Mouse (Mus musculus): Measurements from ENCODE around the gene Mbnl1. TPM values are rescaled to one million over a fixed set of nuclear protein-coding genes. Genes with fewer than 3 reads are reported as not detected.

The Mbnl1 gene
- polyA plus RNA-seq, 1 experiment from 2014 or later = 33.3 TPM

- H3K9me3 ChIP-seq = no peaks in the 10 kb centered on the region
- H3K4me1 ChIP-seq = peaks cover 32% of the 10 kb centered on the region
- no peak overlapping the region for H3K4me2 ChIP-seq (replicated peaks)
- no peak overlapping the region for H3K9ac ChIP-seq (replicated peaks)
- no peaks in the 10 kb centered on the region for H3K27me3 ChIP-seq
- H3K36me3 ChIP-seq = no peaks in the 10 kb centered on the region
- WGBS = 93% methylated on average over 3 of the region's 3 CpGs
- no peak overlapping the region for H3K27ac ChIP-seq (replicated peaks)
- no peak for ATAC-seq (ENCODE audit: low FRiP score, low read depth)
- H3K4me3 ChIP-seq = no peak overlapping the region
Measured at GRCm38 (mm10) chr3:60498646-60499045, 26.0 kb downstream of the Mbnl1 start.

- H3K9ac ChIP-seq (replicated peaks) = no peak overlapping the region
- H3K9me3 ChIP-seq = no peaks in the 10 kb centered on the region
- WGBS = 45% methylated on average over 6 of the region's 6 CpGs
- no peak overlapping the region for H3K4me2 ChIP-seq (replicated peaks)
- no peak overlapping the region for H3K27ac ChIP-seq (replicated peaks)
- H3K27me3 ChIP-seq = no peaks in the 10 kb centered on the region
- no peak overlapping the region for H3K4me3 ChIP-seq
- ATAC-seq (ENCODE audit: low FRiP score, low read depth) = no peak
- no peaks in the 10 kb centered on the region for H3K36me3 ChIP-seq
- H3K4me1 ChIP-seq = peaks cover 33% of the 10 kb centered on the region
Measured at GRCm38 (mm10) chr3:60499157-60499578, 26.5 kb downstream of the Mbnl1 start.

- Histone ChIP-seq H3K27ac (replicated peaks) (no peak overlapping the region), H3K9ac (replicated peaks) (peak overlapping the region; percentile 83; the same call in 1 of the 2 replicates), H3K4me1 (peaks cover 33% of the 10 kb centered on the region), H3K27me3 (no peaks in the 10 kb centered on the region), H3K9me3 (no peaks in the 10 kb centered on the region), H3K4me2 (replicated peaks) (peak overlapping the region; percentile 76), H3K36me3 (no peaks in the 10 kb centered on the region), H3K4me3 (peak overlapping the region; percentile 87)
- no peak for ATAC-seq (ENCODE audit: low FRiP score, low read depth)
- WGBS = 51% methylated on average over 7 of the region's 7 CpGs
Measured at GRCm38 (mm10) chr3:60499718-60500450, 27.3 kb downstream of the Mbnl1 start.

GRCm38 (mm10) chr3:60500571-60501527 is 28.2 kb downstream of the Mbnl1 start:
- 1% methylated on average over 74 of the region's 96 CpGs for WGBS
- peak; percentile 92 for ATAC-seq (ENCODE audit: low FRiP score, low read depth)
- H3K27me3 ChIP-seq = no peaks in the 10 kb centered on the region

GRCm38 (mm10) chr3:60501561-60502151 is 29.0 kb downstream of the Mbnl1 start:
- Histone ChIP-seq H3K4me3 (peak overlapping the region; percentile 87), H3K4me1 (peaks cover 33% of the 10 kb centered on the region), H3K27me3 (no peaks in the 10 kb centered on the region), H3K27ac (replicated peaks) (peak overlapping the region; percentile 85), H3K9ac (replicated peaks) (peak overlapping the region; percentile 83), H3K4me2 (replicated peaks) (peak overlapping the region; percentile 76), H3K9me3 (no peaks in the 10 kb centered on the region), H3K36me3 (no peaks in the 10 kb centered on the region)
- WGBS = 2% methylated on average over 28 of the region's 29 CpGs
- peak; percentile 73 for ATAC-seq (ENCODE audit: low FRiP score, low read depth)

More at GRCm38 (mm10) chr3:60500571-60501527, 28.2 kb downstream of the Mbnl1 start:
- Histone ChIP-seq H3K9me3 (no peaks in the 10 kb centered on the region), H3K36me3 (no peaks in the 10 kb centered on the region), H3K4me1 (peaks cover 33% of the 10 kb centered on the region), H3K4me2 (replicated peaks) (peak overlapping the region; percentile 76), H3K9ac (replicated peaks) (peak overlapping the region; percentile 83), H3K27ac (replicated peaks) (peak overlapping the region; percentile 85), H3K4me3 (peak overlapping the region; percentile 87)

- no peak for ATAC-seq (ENCODE audit: low FRiP score, low read depth)
- no peaks in the 10 kb centered on the region for H3K36me3 ChIP-seq
- H3K9ac ChIP-seq (replicated peaks) = 0 out of 2 replicates have a peak overlapping the region, but pooled peaks have one; percentile 83
- H3K4me3 ChIP-seq = peak overlapping the region; percentile 87
- no peaks in the 10 kb centered on the region for H3K27me3 ChIP-seq
- H3K9me3 ChIP-seq = no peaks in the 10 kb centered on the region
- H3K27ac ChIP-seq (replicated peaks) = no peak overlapping the region
- 48% methylated on average over 7 of the region's 7 CpGs for WGBS
- H3K4me1 ChIP-seq = peaks cover 33% of the 10 kb centered on the region
- H3K4me2 ChIP-seq (replicated peaks) = peak overlapping the region; percentile 76
Measured at GRCm38 (mm10) chr3:60502155-60502987, 29.7 kb downstream of the Mbnl1 start.

- Histone ChIP-seq H3K36me3 (no peaks in the 10 kb centered on the region), H3K4me1 (peaks cover 33% of the 10 kb centered on the region), H3K27me3 (no peaks in the 10 kb centered on the region), H3K9ac (replicated peaks) (no peak overlapping the region), H3K27ac (replicated peaks) (no peak overlapping the region), H3K9me3 (no peaks in the 10 kb centered on the region), H3K4me2 (replicated peaks) (no peak overlapping the region; the same call in 1 of the 2 replicates), H3K4me3 (no peak overlapping the region)
- 63% methylated on average over 7 of the region's 7 CpGs for WGBS
- ATAC-seq (ENCODE audit: low FRiP score, low read depth) = no peak
Measured at GRCm38 (mm10) chr3:60503196-60503595, 30.6 kb downstream of the Mbnl1 start.

GRCm38 (mm10) chr3:60504775-60505430 is 32.3 kb downstream of the Mbnl1 start:
- peaks cover 25% of the 10 kb centered on the region for H3K4me1 ChIP-seq
- no peak overlapping the region for H3K4me2 ChIP-seq (replicated peaks)
- ATAC-seq (ENCODE audit: low FRiP score, low read depth) = no peak
- no peaks in the 10 kb centered on the region for H3K36me3 ChIP-seq
- H3K9me3 ChIP-seq = no peaks in the 10 kb centered on the region
- WGBS = 74% methylated on average over 5 of the region's 5 CpGs
- H3K27ac ChIP-seq (replicated peaks) = no peak overlapping the region
- no peak overlapping the region for H3K9ac ChIP-seq (replicated peaks)
- no peak overlapping the region for H3K4me3 ChIP-seq
- no peaks in the 10 kb centered on the region for H3K27me3 ChIP-seq

GRCm38 (mm10) chr3:60506821-60507220 is 34.2 kb downstream of the Mbnl1 start:
- 83% methylated on average over 5 of the region's 5 CpGs for WGBS
- peaks cover 19% of the 10 kb centered on the region for H3K4me1 ChIP-seq

GRCm38 (mm10) chr3:60507496-60507895 is 34.9 kb downstream of the Mbnl1 start:
- H3K27me3 ChIP-seq = no peaks in the 10 kb centered on the region
- 94% methylated on average over 3 of the region's 3 CpGs for WGBS
- H3K36me3 ChIP-seq = no peaks in the 10 kb centered on the region
- no peak overlapping the region for H3K27ac ChIP-seq (replicated peaks)
- H3K9me3 ChIP-seq = no peaks in the 10 kb centered on the region
- H3K4me2 ChIP-seq (replicated peaks) = no peak overlapping the region
- H3K4me3 ChIP-seq = no peak overlapping the region
- no peak for ATAC-seq (ENCODE audit: low FRiP score, low read depth)
- no peak overlapping the region for H3K9ac ChIP-seq (replicated peaks)
- H3K4me1 ChIP-seq = peaks cover 13% of the 10 kb centered on the region; the same call in 1 of the 2 replicates

More at GRCm38 (mm10) chr3:60506821-60507220, 34.2 kb downstream of the Mbnl1 start:
- Histone ChIP-seq H3K27me3 (no peaks in the 10 kb centered on the region), H3K9ac (replicated peaks) (no peak overlapping the region), H3K27ac (replicated peaks) (no peak overlapping the region), H3K4me3 (no peak overlapping the region), H3K36me3 (no peaks in the 10 kb centered on the region), H3K4me2 (replicated peaks) (no peak overlapping the region), H3K9me3 (no peaks in the 10 kb centered on the region)
- ATAC-seq (ENCODE audit: low FRiP score, low read depth) = no peak
